Mouse (Mus musculus) myocyte (in vitro differentiated cells): ENCODE results near the gene Cib4. TPM values are rescaled to one million over a fixed set of nuclear protein-coding genes. Genes with fewer than 3 reads are reported as not detected.

ENCODE experiments used
- H3K27me3 ChIP-seq: one replicate; pipeline ENCODE4 v1.6.1; 2011; ENCODE audit not compliant: control insufficient read depth, insufficient read depth, insufficient read length
- H3K36me3 ChIP-seq: one replicate; pipeline ENCODE4 v1.6.1; 2011; ENCODE audit not compliant: control insufficient read depth, insufficient read depth
- H3K4me2 ChIP-seq: one replicate; pipeline ENCODE4 v1.6.1; 2011; ENCODE audit warnings: low read depth, control low read depth
- H3K4me3 ChIP-seq: one replicate; pipeline ENCODE4 v1.5.1; 2011; ENCODE audit warnings: mild to moderate bottlenecking, control low read depth, moderate library complexity
- H3K79me2 ChIP-seq: one replicate; pipeline ENCODE4 v1.6.1; 2011; ENCODE audit not compliant: control insufficient read depth, insufficient read depth
- H3ac ChIP-seq: one replicate; pipeline ENCODE4 v1.6.1; 2011; ENCODE audit not compliant: control insufficient read depth, insufficient read length
- CEBPB ChIP-seq: IDR thresholded peaks from 2 replicates; pipeline ENCODE4 v1.6.1; 2011; ENCODE audit warnings: mild to moderate bottlenecking, moderate library complexity; ENCODE audit not compliant: poor library complexity, insufficient read depth, severe bottlenecking
- E2F4 ChIP-seq: IDR thresholded peaks from one replicate; pipeline ENCODE4 v1.6.1; 2011; ENCODE audit warnings: mild to moderate bottlenecking, control low read depth, moderate library complexity; ENCODE audit not compliant: insufficient read depth
- MAX ChIP-seq: IDR thresholded peaks from one replicate; pipeline ENCODE4 v1.6.1; 2011; ENCODE audit warnings: low read depth, mild to moderate bottlenecking, control low read depth
- MYOD1 ChIP-seq, 3 experiments: IDR thresholded peaks; one replicate each; pipeline ENCODE4 v1.6.1; 2011; ENCODE audit warnings: control low read depth in 2 of 3, low read depth in 2 of 3, mild to moderate bottlenecking in 2 of 3, moderate library complexity in 1 of 3; ENCODE audit not compliant: insufficient read length in 2 of 3, control insufficient read depth in 1 of 3
- MYOG ChIP-seq, 3 experiments: IDR thresholded peaks; one replicate each; pipeline ENCODE4 v1.6.1; 2011; ENCODE audit warnings: control low read depth in 2 of 3, low read depth in 2 of 3, mild to moderate bottlenecking in 2 of 3; ENCODE audit not compliant: insufficient read length in 2 of 3, control insufficient read depth in 1 of 3, insufficient read depth in 1 of 3
- POLR2A ChIP-seq: IDR thresholded peaks from one replicate; pipeline ENCODE4 v1.6.1; 2011; ENCODE audit warnings: low read depth, mild to moderate bottlenecking, control low read depth, moderate library complexity; ENCODE audit not compliant: insufficient read length
- POLR2AphosphoS2 ChIP-seq: IDR thresholded peaks from one replicate; pipeline ENCODE4 v1.6.1; 2011; ENCODE audit warnings: low read depth, control low read depth; ENCODE audit not compliant: insufficient read length
- REST ChIP-seq: IDR thresholded peaks from one replicate; pipeline ENCODE4 v1.6.1; 2011; ENCODE audit warnings: mild to moderate bottlenecking, control low read depth, moderate library complexity; ENCODE audit not compliant: insufficient read depth, insufficient read length
- SRF ChIP-seq: IDR thresholded peaks from one replicate; pipeline ENCODE4 v1.6.1; 2011; ENCODE audit warnings: low read depth; ENCODE audit not compliant: control insufficient read depth, insufficient read length
- TCF12 ChIP-seq: IDR thresholded peaks from one replicate; pipeline ENCODE4 v1.6.1; 2011; ENCODE audit warnings: mild to moderate bottlenecking, control low read depth; ENCODE audit not compliant: poor library complexity, insufficient read depth, severe bottlenecking
- TCF3 ChIP-seq: IDR thresholded peaks from one replicate; pipeline ENCODE4 v1.6.1; 2011; ENCODE audit warnings: low read depth, control low read depth; ENCODE audit not compliant: insufficient read length
- USF1 ChIP-seq: IDR thresholded peaks from one replicate; pipeline ENCODE4 v1.6.1; 2011; ENCODE audit warnings: low read depth, mild to moderate bottlenecking, control low read depth, moderate library complexity
- polyA plus RNA-seq: library from polyadenylated mRNA; unstranded; fragments of >200 nt; fragmentation: generic; extraction: Trizol; gene quantifications from one replicate; pipeline ENCODE4 v1.2.1, GENCODE M21; 2012; ENCODE audit warnings: missing spikeins

Cib4 gene
- polyA plus RNA-seq, 1 experiment = not detected

- Histone ChIP-seq H3ac (no peak overlapping the region), H3K4me2 (no peak overlapping the region), H3K27me3 (peaks cover 9% of the 10 kb centered on the region), H3K79me2 (no peaks in the 10 kb centered on the region), H3K4me3 (no peak overlapping the region), H3K36me3 (no peaks in the 10 kb centered on the region)
- TF ChIP-seq REST (no peak), E2F4 (no peak), TCF3 (no peak), MYOG (IDR thresholded peaks at IDR 0.05; ENCODE audit: control insufficient read depth in 1 of 3, insufficient read depth in 1 of 3, insufficient read length in 2 of 3, low read depth in 2 of 3) (no peak), USF1 (no peak), TCF12 (no peak), MAX (no peak), POLR2A (no peak), CEBPB (no peak), SRF (no peak), MYOD1 (IDR thresholded peaks at IDR 0.05; ENCODE audit: control insufficient read depth in 1 of 3, insufficient read length in 2 of 3, low read depth in 2 of 3) (no peak), POLR2AphosphoS2 (no peak)
These were observed 14.4 kb upstream of the Cib4 start for GRCm38 (mm10) chr5:30559986-30560493.

DNA sequence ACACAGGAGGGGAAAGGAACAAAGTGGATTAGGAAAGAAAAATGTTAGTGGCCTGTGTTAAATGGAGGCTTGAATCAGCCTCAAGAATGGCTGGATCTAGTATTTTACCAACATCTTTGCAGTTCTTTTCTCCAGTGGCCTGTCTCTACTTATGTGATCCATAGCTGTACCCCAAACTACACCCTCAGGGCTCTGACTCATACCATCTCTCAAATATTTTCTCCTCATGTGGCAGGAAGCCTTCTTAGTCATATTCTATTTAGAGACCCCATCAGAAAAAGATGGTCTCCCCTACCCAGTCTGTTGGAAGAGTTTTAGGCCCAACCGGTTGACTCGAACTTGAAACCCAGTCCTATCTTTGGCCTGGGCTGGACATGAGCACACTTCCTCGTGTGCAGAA, 13.8 kb upstream of the Cib4 start:
- Histone ChIP-seq H3ac (no peak overlapping the region), H3K27me3 (peaks cover 15% of the 10 kb centered on the region), H3K36me3 (no peaks in the 10 kb centered on the region), H3K79me2 (no peaks in the 10 kb centered on the region), H3K4me2 (no peak overlapping the region), H3K4me3 (no peak overlapping the region)
- TF ChIP-seq E2F4 = no peak
- no peak for TF ChIP-seq SRF
- TF ChIP-seq POLR2A = no peak
- TF ChIP-seq MAX = no peak
- TF ChIP-seq MYOD1 (IDR thresholded peaks at IDR 0.05; ENCODE audit: control insufficient read depth in 1 of 3, insufficient read length in 2 of 3, low read depth in 2 of 3) = no peak
- TF ChIP-seq USF1 = no peak
- TF ChIP-seq REST = no peak
- no peak for TF ChIP-seq MYOG (IDR thresholded peaks at IDR 0.05; ENCODE audit: control insufficient read depth in 1 of 3, insufficient read depth in 1 of 3, insufficient read length in 2 of 3, low read depth in 2 of 3)
- TF ChIP-seq POLR2AphosphoS2 = no peak
- no peak for TF ChIP-seq TCF12
- no peak for TF ChIP-seq CEBPB
- no peak for TF ChIP-seq TCF3

DNA sequence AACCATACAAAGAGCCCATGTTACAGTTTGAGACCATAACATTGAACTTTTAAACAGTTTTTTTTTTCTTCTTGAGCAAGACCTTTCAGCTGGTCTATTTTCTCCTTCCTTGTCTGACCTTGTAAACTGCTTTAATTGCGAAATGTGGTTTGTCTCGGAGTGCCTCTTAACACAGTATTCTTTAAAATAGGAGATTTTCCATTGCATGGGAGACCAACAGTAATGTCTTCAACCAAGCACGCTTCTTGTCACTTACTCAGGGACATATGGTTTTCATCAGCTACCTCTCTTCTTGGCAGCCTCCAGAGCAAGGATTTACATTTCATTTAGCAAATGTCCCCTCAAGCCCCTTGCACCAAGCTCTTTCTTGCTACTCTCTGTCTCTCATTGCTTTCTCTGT, 10.6 kb upstream of the Cib4 start:
- H3ac ChIP-seq = no peak overlapping the region
- H3K4me3 ChIP-seq = no peak overlapping the region
- no peak overlapping the region for H3K4me2 ChIP-seq
- no peak for TF ChIP-seq CEBPB
- TF ChIP-seq MAX = no peak
- no peak for TF ChIP-seq POLR2A
- TF ChIP-seq USF1 = no peak
- TF ChIP-seq TCF12 = no peak
- TF ChIP-seq TCF3 = no peak
- no peak for TF ChIP-seq REST
- TF ChIP-seq E2F4 = no peak
- no peak for TF ChIP-seq SRF
- no peak for TF ChIP-seq POLR2AphosphoS2
- TF ChIP-seq MYOG (IDR thresholded peaks at IDR 0.05; ENCODE audit: control insufficient read depth in 1 of 3, insufficient read depth in 1 of 3, insufficient read length in 2 of 3, low read depth in 2 of 3) = no peak
- H3K27me3 ChIP-seq = peaks cover 34% of the 10 kb centered on the region
- H3K79me2 ChIP-seq = no peaks in the 10 kb centered on the region
- no peaks in the 10 kb centered on the region for H3K36me3 ChIP-seq

DNA sequence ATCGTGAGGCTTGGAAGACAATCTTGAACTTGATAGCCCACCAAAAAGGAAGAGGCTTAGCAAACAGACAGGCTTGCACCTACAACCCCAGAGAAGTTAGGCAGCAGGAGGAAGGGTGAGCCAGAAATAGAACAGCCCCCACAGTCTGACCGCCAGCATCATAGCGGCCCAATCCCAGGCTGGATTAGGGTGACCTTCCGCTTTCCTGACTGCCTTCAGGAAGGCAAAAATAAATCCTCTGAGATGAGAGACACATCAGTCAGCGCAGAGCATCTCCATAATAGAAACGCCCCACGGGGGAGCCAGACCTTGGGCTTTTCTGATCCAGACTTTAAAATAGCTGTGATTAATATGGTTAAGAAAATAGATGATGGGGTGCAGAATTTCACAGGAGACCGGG, 9.3 kb upstream of the Cib4 start:
- no peak for TF ChIP-seq USF1
- TF ChIP-seq POLR2AphosphoS2 = no peak
- TF ChIP-seq SRF = no peak
- no peak for TF ChIP-seq MAX
- TF ChIP-seq CEBPB = no peak
- no peak for TF ChIP-seq E2F4
- TF ChIP-seq TCF12 = no peak
- no peak for TF ChIP-seq MYOG (IDR thresholded peaks at IDR 0.05; ENCODE audit: control insufficient read depth in 1 of 3, insufficient read depth in 1 of 3, insufficient read length in 2 of 3, low read depth in 2 of 3)
- no peak for TF ChIP-seq REST
- no peak for TF ChIP-seq POLR2A
- no peak for TF ChIP-seq TCF3
- TF ChIP-seq MYOD1 (IDR thresholded peaks at IDR 0.05; ENCODE audit: control insufficient read depth in 1 of 3, insufficient read length in 2 of 3, low read depth in 2 of 3) = no peak
- Histone ChIP-seq H3K36me3 (no peaks in the 10 kb centered on the region), H3K4me3 (no peak overlapping the region), H3K79me2 (no peaks in the 10 kb centered on the region), H3K4me2 (no peak overlapping the region), H3K27me3 (peaks cover 43% of the 10 kb centered on the region), H3ac (no peak overlapping the region)
